ENCODE assay signal across 8 mouse cellular contexts in the genomic region with DNA sequence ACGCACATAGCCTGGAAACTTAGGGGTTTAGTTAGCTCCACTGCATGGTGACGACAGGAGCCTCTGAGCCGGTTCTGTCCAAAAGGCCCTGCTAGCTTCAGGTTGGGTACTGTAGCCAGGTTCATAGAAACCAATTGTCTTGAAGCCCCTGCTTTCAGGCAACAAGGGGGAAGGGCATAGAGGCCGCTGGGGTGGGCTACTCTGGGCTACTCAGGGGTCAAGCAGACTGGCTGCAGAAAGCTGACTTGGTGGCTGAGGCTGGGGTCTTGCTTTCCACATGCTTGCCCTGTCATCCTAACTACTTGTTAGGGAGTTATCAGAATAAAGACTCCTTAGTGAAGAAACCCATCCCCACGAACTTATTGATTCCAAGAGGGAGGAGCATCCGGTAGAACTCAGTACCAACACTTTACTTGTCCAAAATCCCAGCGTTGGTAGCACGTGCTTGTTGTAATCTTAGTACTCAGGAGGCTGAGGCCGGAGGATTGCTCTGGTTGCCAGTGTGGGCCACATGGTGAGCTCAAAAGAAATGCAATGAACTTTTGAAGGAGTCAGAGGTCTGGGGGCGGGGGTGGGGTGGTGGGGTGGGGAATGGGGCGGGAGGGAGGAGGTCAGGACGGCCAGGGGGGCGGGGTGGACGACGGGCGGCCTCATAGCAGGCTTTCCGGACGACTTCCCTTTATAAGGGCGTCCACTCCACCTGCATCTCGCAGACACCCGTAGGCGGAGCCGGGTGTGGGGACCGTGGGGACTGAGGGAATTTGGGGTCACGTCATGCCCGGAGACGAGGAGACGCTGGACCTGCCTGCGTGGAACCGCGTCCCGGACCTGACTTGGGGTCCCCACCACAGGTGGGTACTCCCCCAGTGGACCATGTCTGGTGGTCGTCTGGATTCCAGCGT. TPM values are rescaled to one million over a fixed set of nuclear protein-coding genes. Genes with fewer than 3 reads are reported as not detected.
DNase-seq lines count a peak whose midpoint lies in the region; ATAC-seq lines count a peak whose summit lies in the region.

A gene (plus strand): TSS at position 678 of the 902 bp plus-strand sequence.

- peak within 1 kb of the TSS; percentile 2; the same call in 1 of the 2 replicates for H3K9ac ChIP-seq in forebrain, embryonic 11.5 days (ENCODE audit: low read length)
- peak within 1 kb of the TSS; percentile 54 for H3K9ac ChIP-seq in intestine, embryonic 15.5 days

- WGBS in forebrain, embryonic 11.5 days: 12% methylated on average over 34 of the region's 34 CpGs
- WGBS in intestine, embryonic 15.5 days: 13% methylated on average over 33 of the region's 34 CpGs

- no peaks in the 10 kb centered on the region; the same call in 1 of the 2 replicates for H3K9me3 ChIP-seq in forebrain, embryonic 11.5 days (ENCODE audit: control insufficient read depth, low read length)
- H3K9me3 ChIP-seq in intestine, embryonic 15.5 days: no peaks in the 10 kb centered on the region

- peak; percentile 49 for ATAC-seq in forebrain, embryonic 11.5 days (replicated peaks; ENCODE audit: low FRiP score)
- peak; percentile 71 for ATAC-seq in intestine, embryonic 15.5 days

- H3K27me3 ChIP-seq in forebrain, embryonic 11.5 days (ENCODE audit: control insufficient read depth, insufficient read depth, low read length): 0 out of 2 replicates have a peak, but pooled peaks cover 6% of the 10 kb centered on the region
- no peaks in the 10 kb centered on the region for H3K27me3 ChIP-seq in intestine, embryonic 15.5 days (replicated peaks)
- H3K27me3 ChIP-seq in splenic B cell, adult 2 months (ENCODE audit: control insufficient read depth, insufficient read depth, low read length, poor library complexity, severe bottlenecking): no peaks in the 10 kb centered on the region

- DNase-seq in lung, adult 18-20 months: peak; percentile 5 to 12
- DNase-seq in lung, postnatal 25 days (ENCODE audit: low spot score): no peak
- DNase-seq in forebrain, embryonic 11.5 days (ENCODE audit: low spot score): no peak
- peak; percentile 11 for DNase-seq in lung, postnatal 10 days
- DNase-seq in splenic B cell, adult 2 months (ENCODE audit: low read depth, low spot score): peak; percentile 61
- DNase-seq in ovary, adult 18-20 months (ENCODE audit: low spot score): no peak
- DNase-seq in ovary, postnatal 14 days (ENCODE audit: low spot score): no peak

- H3K4me2 ChIP-seq in forebrain, embryonic 11.5 days (ENCODE audit: low read depth, low read length, severe bottlenecking): peak within 1 kb of the TSS; percentile 73
- peak within 1 kb of the TSS; percentile 93 for H3K4me2 ChIP-seq in intestine, embryonic 15.5 days (replicated peaks)

- no peaks in the 10 kb centered on the region for H3K36me3 ChIP-seq in forebrain, embryonic 11.5 days (ENCODE audit: control insufficient read depth, insufficient read depth, low read length)
- no peaks in the 10 kb centered on the region for H3K36me3 ChIP-seq in intestine, embryonic 15.5 days
- H3K36me3 ChIP-seq in splenic B cell, adult 2 months (ENCODE audit: control insufficient read depth, insufficient read depth, low read length, poor library complexity, severe bottlenecking): no peaks in the 10 kb centered on the region

- no peak within 1 kb of the TSS for H3K27ac ChIP-seq in forebrain, embryonic 11.5 days (ENCODE audit: low read depth, low read length)
- H3K27ac ChIP-seq in intestine, embryonic 15.5 days: peak within 1 kb of the TSS; percentile 79

- peaks cover 5% of the 10 kb centered on the region; the same call in 1 of the 2 replicates for H3K4me1 ChIP-seq in forebrain, embryonic 11.5 days (replicated peaks; ENCODE audit: control insufficient read depth, insufficient read depth, low read length)
- no peaks in the 10 kb centered on the region; the same call in 1 of the 2 replicates for H3K4me1 ChIP-seq in intestine, embryonic 15.5 days (replicated peaks)

- H3K4me3 ChIP-seq in forebrain, embryonic 11.5 days (ENCODE audit: low read depth, low read length): peak within 1 kb of the TSS; percentile 31
- peak within 1 kb of the TSS; percentile 48 for H3K4me3 ChIP-seq in intestine, embryonic 15.5 days (replicated peaks)

RNA-seq across cellular contexts. Expression of the gene that starts here (rescaled TPM):
- polyA plus RNA-seq in forebrain, embryonic 11.5 days (2014; fragmentation: Nextera tagmentation; extraction: Ambion mirVana): 0.11 and 0.27 TPM in 2 replicates
- polyA plus RNA-seq in intestine, embryonic 15.5 days (2015; fragmentation: Nextera tagmentation; extraction: Ambion mirVana): 7.9 and 8.3 TPM in 2 replicates

Comparison
In these comparisons a context has a peak if more than half of its experiments do, and no peak if none do; other contexts are left out.
1. DNase-seq: peak in lung, adult 18-20 months (2 of 2), lung, postnatal 10 days (single experiment) and splenic B cell, adult 2 months (single experiment); none in lung, postnatal 25 days (single experiment), forebrain, embryonic 11.5 days (single experiment), ovary, adult 18-20 months (single experiment) and ovary, postnatal 14 days (single experiment).
2. Peak in ATAC-seq, H3K4me3 ChIP-seq, H3K9ac ChIP-seq and H3K4me2 ChIP-seq in forebrain, embryonic 11.5 days; RNA of the gene not detected or under 1 TPM.